Mouse (Mus musculus) regulatory T cell (primary cell): ENCODE results near the gene Arpc4.

Experiments
- in situ Hi-C: fragments of 300-600 bp; cut with MboI, MseI; formaldehyde crosslinking; loops from one replicate; pipeline ENCODE4 v1.15.1; 2025; ENCODE audit warnings: high pct_unique_total_duplicates

Gene Arpc4

DNA sequence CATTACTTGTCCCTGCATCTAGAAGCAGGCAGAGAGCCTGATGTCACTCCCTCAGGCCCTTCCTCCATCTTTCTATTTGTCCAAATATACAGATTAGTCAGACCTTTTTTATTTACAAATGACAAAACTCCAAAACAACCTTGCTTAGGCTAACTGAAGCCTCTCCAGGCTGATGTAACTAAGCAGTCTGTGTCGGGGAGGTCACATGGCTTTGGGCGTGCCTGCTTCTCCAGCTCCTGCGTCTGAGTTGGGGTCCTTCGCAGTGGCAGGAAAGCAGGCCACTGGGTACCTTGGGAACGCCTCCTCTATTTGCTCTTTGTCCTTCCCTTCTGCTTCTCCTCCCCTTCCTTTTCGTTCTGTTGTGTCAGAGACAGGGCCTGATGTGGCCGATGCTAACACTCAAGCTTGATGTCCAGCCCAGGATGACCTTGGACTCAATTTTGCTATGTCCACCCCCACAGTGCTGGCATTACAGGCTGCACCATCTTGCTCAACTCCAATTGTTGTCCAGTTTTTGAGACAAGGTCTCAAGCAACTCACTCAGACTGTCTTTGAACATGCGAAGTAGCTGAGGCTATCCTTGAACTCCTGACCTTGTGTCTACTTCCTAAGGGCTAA is 13.3 kb upstream of the Arpc4 start:
- in situ Hi-C loops = no loop called here

DNA sequence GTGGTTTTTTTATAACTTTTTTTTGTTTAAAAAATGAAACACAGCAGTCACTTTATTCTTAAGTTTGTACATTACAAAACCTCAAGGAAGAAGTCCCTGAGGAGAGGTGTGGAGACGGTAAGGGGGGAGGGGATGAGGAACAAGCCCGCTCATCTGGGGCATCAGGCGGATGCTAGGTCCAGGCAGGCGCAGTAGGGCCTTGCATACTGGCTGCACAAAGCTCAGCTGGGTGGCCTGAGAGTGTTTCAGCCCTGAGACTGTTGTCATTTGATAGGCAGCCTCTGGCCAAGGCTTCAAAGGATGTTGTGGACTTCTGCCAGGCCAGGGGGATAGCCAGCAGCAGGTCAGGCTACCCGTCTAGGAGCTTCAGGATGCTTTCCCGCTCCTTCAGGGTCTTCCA is 11.3 kb upstream of the Arpc4 start:
- in situ Hi-C loops = no loop called here

DNA sequence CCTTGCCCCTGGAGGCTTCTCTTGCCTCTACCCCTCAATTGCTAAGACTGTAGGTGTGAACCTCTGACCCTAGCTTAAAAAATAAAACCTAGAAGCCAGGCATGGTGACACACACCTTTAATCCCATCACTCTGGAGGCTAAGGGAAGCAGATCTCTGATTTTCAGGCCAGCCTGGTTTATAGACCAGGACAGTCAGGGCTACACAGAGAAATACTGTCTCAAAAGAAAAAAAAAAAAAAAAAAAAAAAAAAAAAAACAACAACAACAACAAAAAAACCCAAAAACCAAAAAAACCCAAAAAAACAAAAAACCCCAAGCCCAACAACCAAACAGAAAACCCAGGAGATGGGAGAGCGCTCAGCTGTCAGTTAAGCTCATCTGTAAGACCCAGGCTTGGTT is 10.3 kb upstream of the Arpc4 start:
- in situ Hi-C loops = no loop called here

GRCm38 (mm10) chr6:113368124-113368523 is 9.8 kb upstream of the Arpc4 start:
- in situ Hi-C loops = no loop called here

DNA sequence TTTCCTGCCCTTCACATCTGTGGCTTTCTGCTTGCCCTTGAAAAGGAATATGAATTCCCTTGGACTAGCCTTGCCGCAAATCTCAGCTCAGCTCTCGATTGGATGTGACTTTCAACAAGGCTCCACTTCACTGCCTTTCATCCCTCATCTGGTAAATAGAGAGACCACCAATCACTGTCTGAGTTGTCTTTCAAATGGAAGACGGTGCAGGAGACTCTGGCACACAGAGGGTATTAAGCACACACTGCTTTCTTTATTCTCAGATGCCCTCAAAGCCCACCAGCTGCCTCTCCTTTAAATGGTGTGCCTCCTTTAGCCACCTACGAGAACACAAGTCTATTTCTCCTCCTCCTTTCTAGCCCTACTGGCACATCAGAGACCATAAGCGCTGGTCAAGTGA is 9.3 kb upstream of the Arpc4 start:
- in situ Hi-C loops = no loop called here

GRCm38 (mm10) chr6:113370194-113370929 is 7.6 kb upstream of the Arpc4 start:
- in situ Hi-C loops = no loop called here

DNA sequence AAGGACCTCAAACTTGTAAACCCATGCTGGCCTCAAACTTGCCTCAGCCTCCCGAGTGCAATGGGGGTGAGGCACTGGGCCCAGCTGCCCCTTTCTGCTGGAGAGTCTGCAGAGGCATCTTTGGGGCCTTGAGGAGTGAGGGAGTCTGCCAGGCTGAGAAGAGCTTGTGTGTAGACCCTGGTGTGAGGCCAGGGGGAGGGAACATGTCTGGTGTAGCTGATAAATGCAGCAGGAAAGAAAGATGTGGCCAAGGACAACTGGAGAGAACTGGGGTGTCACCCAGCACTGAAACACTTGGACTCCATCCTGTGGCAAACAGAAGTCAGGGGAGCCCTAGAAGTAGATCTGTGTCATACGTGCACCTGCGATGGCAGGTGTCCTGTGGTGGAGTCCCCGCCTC is 4.4 kb upstream of the Arpc4 start:
- in situ Hi-C loops = no loop called here

DNA sequence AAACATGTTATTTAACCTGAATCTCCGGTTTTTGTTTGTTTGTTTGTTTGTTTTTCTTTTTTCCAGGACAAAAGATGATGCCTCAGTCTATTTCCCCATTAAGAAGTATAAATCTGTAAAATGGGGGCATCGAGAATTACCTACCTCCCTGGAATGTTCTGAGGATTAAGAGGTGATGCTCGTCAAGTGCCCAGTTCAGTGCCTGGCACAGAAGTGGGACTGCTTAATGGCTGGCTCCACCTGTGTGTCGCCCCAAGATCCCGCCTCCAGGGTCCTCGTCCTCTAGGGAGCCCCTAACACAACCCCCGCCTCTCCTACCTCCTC is 781 bp upstream of the Arpc4 start:
- in situ Hi-C loops = loop anchor here (5.0 kb wide), 1 partner anchor 50 kb away; the partner anchor contains the start of gene Ogg1

DNA sequence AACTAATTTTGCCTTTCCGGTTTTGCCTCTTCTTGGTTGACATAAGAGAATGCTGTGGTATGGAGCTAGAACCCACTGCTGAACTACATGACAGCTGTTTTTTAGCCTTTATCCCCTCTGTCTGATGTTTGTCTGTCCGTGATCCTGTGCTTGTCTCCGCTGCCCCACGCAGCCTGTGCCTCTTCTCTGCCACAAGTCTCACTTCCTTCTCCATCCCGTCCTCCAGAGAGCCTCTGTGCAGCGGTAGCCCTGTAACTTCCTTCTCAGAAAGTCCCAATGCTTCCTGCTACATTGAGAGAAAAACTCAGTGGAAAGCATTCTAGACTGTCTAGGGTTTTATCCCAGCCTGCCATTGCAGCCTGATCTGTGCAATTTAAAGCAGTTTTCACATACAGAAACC is 1.3 kb downstream of the Arpc4 start:
- in situ Hi-C loops = loop anchor here (5.0 kb wide), 1 partner anchor 52 kb away; the partner anchor contains the start of gene Ogg1

DNA sequence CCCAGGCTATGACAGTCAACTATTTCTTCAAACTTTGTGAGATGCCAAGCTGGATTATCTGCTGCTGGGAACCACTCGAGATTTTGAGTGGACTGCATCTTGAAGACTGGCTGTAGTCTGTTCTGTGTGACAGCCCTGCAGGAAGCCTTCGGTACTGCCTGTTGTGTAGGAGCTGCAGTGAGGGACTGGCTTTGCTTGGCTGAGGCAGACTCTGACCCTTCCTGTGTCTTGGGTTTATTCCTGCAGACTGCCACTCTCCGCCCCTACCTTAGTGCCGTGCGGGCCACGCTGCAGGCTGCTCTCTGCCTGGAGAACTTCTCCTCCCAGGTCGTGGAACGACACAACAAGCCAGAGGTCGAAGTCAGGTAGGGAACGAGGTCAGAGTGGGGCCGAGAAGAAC is 2.6 kb downstream of the Arpc4 start:
- in situ Hi-C loops = no loop called here

GRCm38 (mm10) chr6:113384351-113384927 is 6.5 kb downstream of the Arpc4 start:
- in situ Hi-C loops = no loop called here

DNA sequence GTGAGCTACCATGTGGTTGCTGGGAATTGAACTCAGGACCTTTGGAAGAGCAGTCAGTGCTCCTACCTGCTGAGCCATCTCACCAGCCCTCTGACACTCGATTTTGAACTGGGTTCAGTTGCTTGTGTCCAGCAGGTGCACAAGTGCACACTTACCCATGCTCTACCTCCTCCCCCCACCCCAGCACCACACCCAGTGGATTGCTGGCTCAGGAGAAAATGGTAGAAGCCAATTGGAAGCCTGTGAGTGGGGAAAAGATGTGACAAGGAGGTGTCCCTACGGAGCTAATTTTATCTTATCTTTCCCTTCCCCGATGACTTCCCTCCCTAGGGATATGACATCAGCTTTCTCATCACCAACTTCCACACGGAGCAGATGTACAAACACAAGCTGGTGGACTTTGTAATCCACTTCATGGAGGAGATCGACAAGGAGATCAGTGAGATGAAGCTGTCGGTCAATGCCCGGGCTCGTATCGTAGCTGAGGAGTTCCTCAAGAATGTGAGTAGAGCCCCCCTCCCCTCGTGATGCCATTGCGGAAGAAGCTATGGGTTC is 7.3 kb downstream of the Arpc4 start:
- in situ Hi-C loops = no loop called here

- in situ Hi-C loops = no loop called here
Measured at GRCm38 (mm10) chr6:113386025-113386424, 8.1 kb downstream of the Arpc4 start.

DNA sequence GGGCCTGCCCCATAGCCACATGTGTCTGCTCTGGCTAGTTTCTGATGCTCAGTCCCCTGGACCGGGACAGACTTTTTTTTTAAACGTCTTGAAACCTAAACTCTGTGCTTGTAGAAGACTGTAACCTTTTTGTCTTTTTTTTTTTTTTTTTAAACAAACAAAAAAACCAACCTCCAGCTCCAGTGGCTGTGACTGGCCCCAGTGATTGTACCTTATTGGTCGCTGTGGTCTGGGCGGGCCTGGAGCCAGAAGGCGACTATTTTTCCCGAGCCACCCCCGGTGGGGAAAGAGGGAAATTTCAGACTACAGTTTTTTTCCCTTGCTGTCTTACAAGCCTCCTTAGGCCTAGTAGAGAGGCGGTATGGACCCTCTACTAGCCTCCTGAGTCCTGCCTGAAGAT is 11.0 kb downstream of the Arpc4 start, which contains the start of gene Ttll3:
TSS of gene Ttll3 (plus strand) at position 301 of the 400 bp plus-strand sequence.
- in situ Hi-C loops = no loop called here

DNA sequence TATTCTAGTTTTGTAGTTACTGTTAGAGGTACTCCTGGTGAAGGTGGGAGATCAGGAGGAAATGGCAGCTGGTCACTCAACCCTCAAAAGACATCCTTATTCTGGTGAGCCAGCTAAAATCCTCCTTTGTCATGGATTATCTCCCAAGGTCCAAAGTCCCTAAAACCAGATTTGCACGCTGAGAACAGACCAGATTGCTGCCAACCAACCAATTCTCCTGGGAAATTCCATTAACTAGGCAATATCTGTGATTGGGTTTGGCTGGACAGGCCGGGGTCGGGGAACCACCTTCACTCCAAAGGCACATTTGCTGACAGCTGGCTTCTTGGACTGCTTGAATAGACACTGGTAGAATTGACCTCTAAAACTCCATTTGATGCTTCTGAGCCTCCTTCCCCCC is 12.8 kb downstream of the Arpc4 start:
- in situ Hi-C loops = no loop called here

- in situ Hi-C loops = no loop called here
Measured at GRCm38 (mm10) chr6:113392015-113392386, 14.1 kb downstream of the Arpc4 start.

DNA sequence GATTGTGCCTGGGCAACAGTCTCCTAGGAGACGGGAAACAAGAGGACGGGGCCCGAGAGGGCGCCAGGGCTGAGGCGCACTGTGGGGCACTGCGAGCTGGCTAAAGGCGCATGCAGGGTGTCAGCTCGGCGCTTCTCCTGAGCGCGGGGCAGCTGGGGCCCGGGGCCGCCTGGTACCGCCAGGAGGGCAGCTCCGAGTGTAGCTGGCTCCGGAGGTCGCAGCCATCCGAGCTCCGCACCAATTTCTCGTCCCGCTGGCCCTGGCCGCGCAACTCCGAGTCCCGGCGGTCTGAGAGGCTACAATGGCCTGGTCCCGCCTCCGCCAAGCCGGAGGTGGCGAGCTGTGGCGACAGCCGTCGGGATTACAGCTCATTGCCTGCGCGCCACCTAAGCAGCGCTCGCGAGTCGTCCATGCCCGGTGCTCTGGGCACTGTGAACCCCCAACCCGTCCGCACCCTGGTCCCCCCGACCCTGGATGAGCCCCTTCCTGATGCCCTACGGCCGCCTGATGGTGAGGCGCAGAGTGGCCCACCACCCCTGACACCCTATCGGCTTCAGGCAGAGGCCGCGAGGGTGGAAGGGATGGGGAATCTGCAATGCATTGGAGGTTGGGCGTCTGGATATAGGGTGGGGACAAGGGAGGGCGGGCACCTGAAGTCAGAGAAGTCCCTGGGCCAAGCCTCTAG is 14.6 kb downstream of the Arpc4 start:
- in situ Hi-C loops = no loop called here

DNA sequence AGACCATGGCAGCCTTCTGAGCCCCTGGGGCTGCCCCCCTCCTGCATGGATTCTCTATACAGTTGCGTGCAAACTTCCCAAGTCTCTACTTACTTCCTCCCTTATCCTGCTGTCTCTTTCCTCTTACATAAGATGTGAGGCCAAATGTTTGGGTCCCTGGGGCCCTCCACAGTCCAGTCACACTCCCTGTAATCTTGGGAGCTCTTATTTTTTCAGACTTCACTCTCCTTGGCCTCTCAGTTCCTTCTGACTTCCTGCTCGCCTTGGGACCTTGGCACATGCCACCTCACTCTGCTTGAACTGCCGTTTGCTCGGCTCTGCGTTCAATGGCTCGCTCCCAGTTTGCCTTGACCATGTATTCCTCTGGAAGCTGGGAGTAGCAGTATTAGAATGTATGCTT is 16.0 kb downstream of the Arpc4 start:
- in situ Hi-C loops = no loop called here

DNA sequence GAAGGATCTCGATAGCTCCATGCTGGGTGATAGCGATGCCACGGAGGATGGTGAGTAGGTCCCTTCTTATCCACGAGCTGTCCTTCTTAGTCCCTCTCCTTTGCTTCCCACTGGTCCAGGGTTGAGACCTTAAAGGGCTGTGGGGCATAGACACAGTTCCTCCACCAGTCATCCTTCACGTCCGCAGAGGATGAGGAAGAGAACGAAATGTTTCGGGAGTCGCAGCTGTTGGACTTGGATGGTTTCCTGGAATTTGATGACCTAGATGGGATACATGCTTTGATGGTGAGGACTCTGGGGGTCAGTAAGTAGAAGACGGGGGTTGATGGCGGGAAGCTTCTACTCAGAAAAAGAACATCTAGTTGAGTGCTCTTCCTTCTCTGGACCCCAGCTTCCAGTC is 16.9 kb downstream of the Arpc4 start:
- in situ Hi-C loops = no loop called here

DNA sequence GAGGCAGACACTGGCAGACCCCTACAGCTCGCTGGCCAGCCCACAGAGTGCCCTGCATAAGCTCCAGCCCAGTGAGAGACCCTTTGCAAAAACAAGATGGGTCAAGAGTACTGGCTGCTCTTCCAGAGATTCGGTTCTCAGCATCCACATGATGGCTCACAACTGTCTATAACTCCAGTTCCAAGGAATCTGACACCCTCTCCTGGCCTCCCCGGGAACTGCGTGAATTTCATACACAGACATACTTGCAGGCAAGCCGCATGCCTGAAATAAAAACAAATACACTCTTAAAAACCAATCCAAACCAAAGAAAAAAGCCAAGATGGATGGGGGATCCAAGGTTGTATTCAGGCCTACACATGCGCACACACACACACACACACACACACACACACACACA is 17.6 kb downstream of the Arpc4 start:
- in situ Hi-C loops = no loop called here

GRCm38 (mm10) chr6:113396270-113397030 is 18.5 kb downstream of the Arpc4 start:
- in situ Hi-C loops = no loop called here

- in situ Hi-C loops = no loop called here
Measured at GRCm38 (mm10) chr6:113402094-113402493, 24.2 kb downstream of the Arpc4 start.
